Mouse (Mus musculus): ENCODE measurements around the gene Retn.

DNA sequence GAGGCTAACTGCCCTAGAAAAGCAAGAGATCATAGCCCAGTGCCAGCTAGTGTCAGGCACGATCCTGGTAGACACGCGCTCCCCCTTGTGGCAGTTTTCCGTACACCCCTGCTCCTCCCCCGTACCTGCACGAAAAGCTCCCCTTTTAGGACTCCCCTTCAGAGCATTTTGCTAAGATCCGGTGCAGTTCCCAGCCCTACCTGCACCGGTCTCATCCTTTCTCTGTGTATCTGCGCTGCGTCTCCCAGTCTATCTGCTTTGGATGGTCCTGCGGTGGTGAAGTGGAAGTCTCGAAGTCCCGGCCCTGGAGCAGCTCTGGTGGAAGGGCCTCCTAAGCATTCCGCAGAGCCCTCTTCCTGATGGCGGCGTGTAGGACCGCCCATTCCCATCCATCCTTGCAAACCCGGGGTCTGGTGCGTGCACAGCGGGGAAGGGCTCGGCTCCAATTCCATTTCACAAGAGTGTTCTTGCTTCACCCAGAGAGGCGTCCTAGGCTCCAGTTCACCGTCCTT lies 16.5 kb downstream of the Retn start, which contains the start of gene Fcor:
- peak; percentile 93 for TF ChIP-seq CTCF (IDR thresholded peaks at IDR 0.05)
- no peak; the same call in 1 of the 2 replicates for TF ChIP-seq EP300 (IDR thresholded peaks at IDR 0.05)

All from lung, postnatal 0 days (tissue).